Mouse (Mus musculus) spleen, postnatal 10 days (tissue): ENCODE results near the gene Gpr157.

Source experiments
- DNase-seq, 2 experiments: peaks; one replicate each; pipeline ENCODE4 v3.0.0; 2021 to 2022; ENCODE audit warnings: low spot score in 2 of 2

The Gpr157 gene

DNA sequence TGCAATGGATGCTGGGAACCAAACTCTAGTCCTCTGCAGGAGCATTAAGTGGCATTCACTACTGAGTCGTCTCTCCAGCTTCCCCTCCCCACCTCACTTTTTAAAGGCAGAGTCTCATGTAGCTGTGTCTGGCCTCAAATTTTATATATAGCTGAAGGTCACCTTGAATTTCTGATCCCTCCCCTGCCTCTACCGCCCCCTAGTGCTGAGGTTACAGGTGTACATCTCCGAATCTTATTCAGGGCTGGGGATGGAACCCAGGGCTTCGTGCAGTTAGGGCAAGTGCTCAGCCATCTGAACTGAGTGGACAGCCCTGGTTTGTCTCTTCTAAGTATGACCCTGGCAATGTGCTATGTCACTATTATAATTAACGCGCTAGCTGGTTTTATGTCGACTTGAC is 63.9 kb downstream of the Gpr157 start:
- peak in 1 of 2 experiments; percentile 36 for DNase-seq

DNA sequence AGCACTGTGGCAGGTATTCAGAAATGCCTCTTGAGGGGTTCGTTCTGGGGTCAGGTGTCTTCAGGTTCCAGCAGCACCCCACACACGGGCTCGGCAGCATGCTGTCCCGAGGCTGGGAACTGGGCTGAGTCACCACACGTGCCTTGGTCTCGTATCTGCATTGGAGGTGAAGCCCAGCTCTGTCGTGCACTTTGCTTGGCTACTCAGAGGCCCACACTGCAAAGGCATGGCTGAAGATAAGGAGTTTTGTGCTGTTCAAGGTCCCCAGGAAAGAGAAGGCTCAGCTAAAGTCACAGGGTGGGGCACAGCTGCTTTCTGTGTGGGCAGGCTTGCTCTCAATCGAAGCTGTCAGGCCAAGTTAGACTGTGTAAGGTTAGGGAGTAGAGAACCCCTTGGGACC is 65.3 kb downstream of the Gpr157 start:
- no peak for DNase-seq

DNA sequence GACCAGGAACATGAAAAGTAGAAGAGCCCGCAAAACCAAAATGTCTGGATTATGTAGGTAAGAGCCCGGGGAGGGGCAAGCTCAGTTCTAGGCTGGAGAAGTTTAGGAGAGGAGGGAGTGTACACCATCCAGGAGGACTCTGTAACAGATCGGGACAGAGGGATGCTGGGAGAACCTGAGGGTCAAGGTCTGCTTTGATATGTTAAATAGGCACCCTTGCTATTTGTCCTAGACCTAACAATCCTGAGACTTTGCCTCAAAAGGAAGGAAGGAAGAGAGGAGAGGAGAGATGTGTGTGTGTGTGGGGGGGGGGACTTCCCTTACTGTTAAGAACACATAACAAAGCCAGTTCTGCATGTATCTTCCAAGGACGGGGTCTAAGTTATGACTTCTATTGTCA is 68.1 kb downstream of the Gpr157 start:
- DNase-seq, result no peak
